ENCODE assay signal across 9 mouse cellular contexts in genomic region chr7:25181814-25182213, GRCm38 (mm10). TPM values are rescaled to one million over a fixed set of nuclear protein-coding genes. Genes with fewer than 3 reads are reported as not detected.
A peak's percentile ranks its signal among the peaks of the same experiment; 100 is the strongest.
DNase-seq lines count a peak whose midpoint lies in the region; ATAC-seq and TF ChIP-seq lines count a peak whose summit lies in the region.
"Had no signal": no experiment of that assay in that cellular context is flagged by ENCODE, and none has a peak within 500 bp of the region (broad histone marks: within the 10 kb centered on the region; RNA-seq: fewer than 3 reads in every experiment).

No protein-coding gene starts in this region.

- no peaks in the 10 kb centered on the region for H3K36me3 ChIP-seq in embryonic facial prominence, embryonic 14.5 days (ENCODE audit: control insufficient read depth, insufficient read depth, low read length)
- no peaks in the 10 kb centered on the region for H3K36me3 ChIP-seq in limb, embryonic 13.5 days

- H3K27me3 ChIP-seq in embryonic facial prominence, embryonic 14.5 days (replicated peaks; ENCODE audit: control insufficient read depth, insufficient read depth, low read length): peaks cover 73% of the 10 kb centered on the region
- peaks cover 78% of the 10 kb centered on the region for H3K27me3 ChIP-seq in limb, embryonic 13.5 days

- no peak overlapping the region for H3K27ac ChIP-seq in embryonic facial prominence, embryonic 14.5 days (replicated peaks; ENCODE audit: low read depth, low read length)
- H3K27ac ChIP-seq in limb, embryonic 13.5 days: no peak overlapping the region
- no peak overlapping the region for H3K27ac ChIP-seq in olfactory bulb, adult 2 months (ENCODE audit: insufficient read depth, low read depth, low read length)

- no peak for ATAC-seq in embryonic facial prominence, embryonic 14.5 days (ENCODE audit: low read depth)
- no peak for ATAC-seq in limb, embryonic 13.5 days (ENCODE audit: low FRiP score, low read depth)
- ATAC-seq in activated CD4-positive, CD25-positive, alpha-beta regulatory T cell, adult 4 months: no peak

- WGBS in embryonic facial prominence, embryonic 14.5 days: 2% methylated on average over 21 of the region's 21 CpGs
- WGBS in limb, embryonic 13.5 days: 3% methylated on average over 21 of the region's 21 CpGs
- 12% methylated on average over 21 of the region's 21 CpGs for WGBS in olfactory bulb, adult 2 months

- H3K4me1 ChIP-seq in embryonic facial prominence, embryonic 14.5 days (ENCODE audit: control insufficient read depth, insufficient read depth, low read length): peaks cover 5% of the 10 kb centered on the region; the same call in 1 of the 2 replicates
- peaks cover 31% of the 10 kb centered on the region for H3K4me1 ChIP-seq in limb, embryonic 13.5 days
- H3K4me1 ChIP-seq in olfactory bulb, adult 2 months (ENCODE audit: control insufficient read depth, insufficient read depth, low read length): peaks cover 20% of the 10 kb centered on the region

- DNase-seq in spleen, adult 18-20 months: peak; percentile 32 to 47
- DNase-seq in spleen, postnatal 14 days (ENCODE audit: low spot score in 2 of 2): no peak
- DNase-seq in embryonic facial prominence, embryonic 14.5 days (ENCODE audit: low spot score): peak; percentile 9
- DNase-seq in thymus, postnatal 36 days: no peak
- no peak for DNase-seq in layer of hippocampus, adult 8-10 months (ENCODE audit: low spot score in 2 of 2)
- DNase-seq: adrenal gland, adult 8-10 months had no signal

- H3K9ac ChIP-seq in embryonic facial prominence, embryonic 14.5 days (ENCODE audit: low read depth, low read length): no peak overlapping the region
- no peak overlapping the region for H3K9ac ChIP-seq in limb, embryonic 13.5 days

- no peak for TF ChIP-seq POLR2A in olfactory bulb, adult 2 months (IDR thresholded peaks at IDR 0.05; ENCODE audit: insufficient read depth, low read depth, low read length)

- no peaks in the 10 kb centered on the region for H3K9me3 ChIP-seq in embryonic facial prominence, embryonic 14.5 days (ENCODE audit: control insufficient read depth, low read length)
- H3K9me3 ChIP-seq in limb, embryonic 13.5 days: no peaks in the 10 kb centered on the region

- no peak for TF ChIP-seq CTCF in olfactory bulb, adult 2 months (IDR thresholded peaks at IDR 0.05; ENCODE audit: insufficient read depth, low read depth, low read length)

- no peak overlapping the region for H3K4me2 ChIP-seq in embryonic facial prominence, embryonic 14.5 days (ENCODE audit: low read depth, low read length)
- H3K4me2 ChIP-seq in limb, embryonic 13.5 days (replicated peaks): peak overlapping the region; percentile 45

- H3K4me3 ChIP-seq in embryonic facial prominence, embryonic 14.5 days (ENCODE audit: low read depth, low read length): peak overlapping the region; percentile 7; the same call in 1 of the 2 replicates
- peak overlapping the region; percentile 18; the same call in 1 of the 2 replicates for H3K4me3 ChIP-seq in limb, embryonic 13.5 days
- peak overlapping the region; percentile 31 for H3K4me3 ChIP-seq in olfactory bulb, adult 2 months (ENCODE audit: insufficient read depth, low read depth, low read length)

RNA-seq across cellular contexts. Expression of gene Pou2f2, which starts 2.3 kb away (rescaled TPM):
- 1.5 TPM in 2 replicates for polyA plus RNA-seq in embryonic facial prominence, embryonic 14.5 days (2014; fragmentation: Nextera tagmentation; extraction: Ambion mirVana)
- 2.0 and 2.2 TPM in 2 replicates for polyA plus RNA-seq in limb, embryonic 13.5 days (2015; fragmentation: Nextera tagmentation; extraction: Ambion mirVana)
- not detected in 2 replicates for polyA plus RNA-seq in olfactory bulb, adult 2 months (2012; ENCODE audit: insufficient read depth, insufficient read length, low replicate concordance, missing spikeins)
- 10 to 100 TPM in 3 of 4 experiments, 1 to 10 TPM in 1; 8.9 to 14.3 (median 11.7) TPM for total RNA-seq in layer of hippocampus, adult 8-10 months (2022)
- 10 to 100 TPM; 19.1 to 25.3 TPM for polyA plus RNA-seq in activated CD4-positive, CD25-positive, alpha-beta regulatory T cell, adult 4 months (2017; shearing (Covaris generic))

RNA-seq across cellular contexts. Expression of gene Dedd2, which starts 38.6 kb away (rescaled TPM):
- 8.3 and 9.4 TPM in 2 replicates for polyA plus RNA-seq in embryonic facial prominence, embryonic 14.5 days (2014; fragmentation: Nextera tagmentation; extraction: Ambion mirVana)
- polyA plus RNA-seq in limb, embryonic 13.5 days (2015; fragmentation: Nextera tagmentation; extraction: Ambion mirVana): 10.2 and 10.5 TPM in 2 replicates
- polyA plus RNA-seq in olfactory bulb, adult 2 months (2012; ENCODE audit: insufficient read depth, insufficient read length, low replicate concordance, missing spikeins): not detected in 2 replicates
- 10 to 100 TPM; 22.0 to 28.9 (median 26.5) TPM for total RNA-seq in layer of hippocampus, adult 8-10 months (2022)
- polyA plus RNA-seq in activated CD4-positive, CD25-positive, alpha-beta regulatory T cell, adult 4 months (2017; shearing (Covaris generic)): 10 to 100 TPM; 26.7 to 31.8 TPM

RNA-seq across cellular contexts. Expression of gene Zfp526, which starts 39.4 kb away (rescaled TPM):
- 4.1 and 4.4 TPM in 2 replicates for polyA plus RNA-seq in embryonic facial prominence, embryonic 14.5 days (2014; fragmentation: Nextera tagmentation; extraction: Ambion mirVana)
- 2.3 and 2.8 TPM in 2 replicates for polyA plus RNA-seq in limb, embryonic 13.5 days (2015; fragmentation: Nextera tagmentation; extraction: Ambion mirVana)
- polyA plus RNA-seq in olfactory bulb, adult 2 months (2012; ENCODE audit: insufficient read depth, insufficient read length, low replicate concordance, missing spikeins): not detected in 2 replicates
- 10 to 100 TPM; 11.2 to 12.5 (median 11.7) TPM for total RNA-seq in layer of hippocampus, adult 8-10 months (2022)
- polyA plus RNA-seq in activated CD4-positive, CD25-positive, alpha-beta regulatory T cell, adult 4 months (2017; shearing (Covaris generic)): 1 to 10 TPM; 2.6 to 4.0 TPM

RNA-seq across cellular contexts. Expression of gene Gsk3a, which starts 55.8 kb away (rescaled TPM):
- polyA plus RNA-seq in embryonic facial prominence, embryonic 14.5 days (2014; fragmentation: Nextera tagmentation; extraction: Ambion mirVana): 14.3 and 14.8 TPM in 2 replicates
- 11.9 and 13.0 TPM in 2 replicates for polyA plus RNA-seq in limb, embryonic 13.5 days (2015; fragmentation: Nextera tagmentation; extraction: Ambion mirVana)
- not detected in 2 replicates for polyA plus RNA-seq in olfactory bulb, adult 2 months (2012; ENCODE audit: insufficient read depth, insufficient read length, low replicate concordance, missing spikeins)
- 100 to 1,000 TPM; 198 to 216 (median 204) TPM for total RNA-seq in layer of hippocampus, adult 8-10 months (2022)
- 1 to 10 TPM; 8.9 to 9.8 TPM for polyA plus RNA-seq in activated CD4-positive, CD25-positive, alpha-beta regulatory T cell, adult 4 months (2017; shearing (Covaris generic))

Comparison
In these comparisons a context has a peak if more than half of its experiments do, and no peak if none do; other contexts are left out.
1. DNase-seq: peak in spleen, adult 18-20 months (2 of 2) and embryonic facial prominence, embryonic 14.5 days (single experiment); none in spleen, postnatal 14 days (0 of 2), thymus, postnatal 36 days (0 of 2) and layer of hippocampus, adult 8-10 months (0 of 2).
2. Peak in every context shown above with its lines, with median percentiles within 50 percentile points of each other: H3K4me3 ChIP-seq.